Mouse (Mus musculus) induced T-regulatory cell, adult 2 months (primary cell): ENCODE measurements around the gene Camk2b.

Source experiments
- DNase-seq: peaks from one replicate; pipeline ENCODE4 v3.0.0-alpha.2; 2012; ENCODE audit warnings: low read depth

Gene Camk2b

GRCm38 (mm10) chr11:6050066-6050560, 16.0 kb downstream of the Camk2b start:
- DNase-seq: no peak

- no peak for DNase-seq
Observed at GRCm38 (mm10) chr11:6048208-6048607, 18.0 kb downstream of the Camk2b start.

DNA sequence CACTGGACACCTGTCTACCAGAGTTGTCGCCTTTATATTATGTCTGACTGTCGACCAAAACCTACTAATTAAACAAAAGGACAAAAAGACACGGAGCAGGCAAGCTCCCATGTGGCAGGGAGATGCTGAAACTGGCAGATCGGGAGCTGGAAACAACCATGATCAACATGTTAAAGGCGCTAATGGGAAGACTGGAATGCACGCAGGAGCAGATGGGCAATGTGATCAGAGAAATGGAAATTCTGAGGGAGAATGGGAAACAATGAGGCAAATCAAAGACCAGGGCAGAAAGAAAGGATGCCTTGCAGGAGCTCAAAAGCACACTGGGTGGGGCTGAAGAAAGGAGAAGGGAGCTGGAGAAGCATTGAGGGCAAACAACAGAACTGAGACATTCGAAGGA, 27.2 kb downstream of the Camk2b start:
- DNase-seq: no peak

- DNase-seq: no peak
Observed at GRCm38 (mm10) chr11:6037686-6038085, 28.5 kb downstream of the Camk2b start.

GRCm38 (mm10) chr11:6037198-6037597, 29.0 kb downstream of the Camk2b start:
- DNase-seq: no peak

DNA sequence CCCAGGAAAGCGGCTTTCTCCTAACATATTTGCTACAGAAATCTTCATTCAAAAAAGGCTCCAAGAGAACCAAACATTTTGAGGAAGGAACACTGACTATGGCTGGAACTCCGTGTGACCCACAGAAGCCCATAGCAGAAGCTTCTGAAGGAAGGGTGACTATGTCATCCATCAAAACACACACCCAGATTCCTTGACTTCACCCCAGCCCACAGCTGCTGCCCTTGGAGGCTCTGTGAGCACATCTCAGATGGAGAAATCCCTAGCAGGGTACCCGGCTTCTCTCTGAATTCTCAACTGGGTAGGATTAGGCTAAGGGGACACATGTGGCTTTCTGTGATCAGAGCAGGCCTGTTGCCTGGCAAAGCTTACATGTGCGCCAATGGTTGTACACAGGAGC, 29.7 kb downstream of the Camk2b start:
- no peak for DNase-seq

GRCm38 (mm10) chr11:6035521-6035920, 30.6 kb downstream of the Camk2b start:
- DNase-seq: no peak

DNA sequence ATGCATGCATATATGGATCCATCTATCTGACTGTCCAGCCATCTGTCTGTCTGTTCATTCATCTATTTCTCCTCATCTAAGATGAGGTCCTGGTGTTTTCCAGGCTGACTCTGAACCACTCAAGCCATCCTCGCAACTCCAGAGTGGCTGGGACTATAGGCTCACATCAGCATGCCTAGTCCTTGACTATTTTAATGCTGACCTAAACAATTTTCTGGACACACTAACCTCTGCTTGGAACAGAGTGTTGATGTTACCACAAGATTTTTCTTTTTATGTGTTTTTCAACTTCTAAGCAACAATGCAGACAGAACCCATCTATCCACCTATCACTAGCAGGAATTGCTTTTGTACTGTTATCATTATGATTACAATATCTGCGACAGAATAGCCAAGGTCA, 31.4 kb downstream of the Camk2b start:
- DNase-seq: no peak

DNA sequence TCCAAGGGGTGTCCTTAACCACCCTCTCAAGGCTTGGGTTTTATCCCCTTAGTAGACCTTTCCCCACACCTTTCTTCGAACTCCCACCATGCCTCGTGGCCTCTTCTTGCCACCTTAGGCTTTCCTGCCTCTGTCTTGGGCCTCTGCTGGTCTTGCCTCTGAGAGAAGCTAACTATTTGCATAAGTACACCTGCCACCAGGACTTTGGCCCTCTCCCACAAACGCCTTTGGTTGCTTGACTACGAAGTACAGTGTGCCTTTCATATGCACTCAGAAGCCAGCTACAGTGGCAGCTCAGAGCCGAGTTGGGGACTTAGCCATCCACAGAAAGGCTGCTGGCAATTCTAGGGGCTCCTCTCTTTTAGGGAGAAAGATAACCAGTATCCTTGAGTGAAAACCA, 32.4 kb downstream of the Camk2b start:
- DNase-seq: no peak

DNA sequence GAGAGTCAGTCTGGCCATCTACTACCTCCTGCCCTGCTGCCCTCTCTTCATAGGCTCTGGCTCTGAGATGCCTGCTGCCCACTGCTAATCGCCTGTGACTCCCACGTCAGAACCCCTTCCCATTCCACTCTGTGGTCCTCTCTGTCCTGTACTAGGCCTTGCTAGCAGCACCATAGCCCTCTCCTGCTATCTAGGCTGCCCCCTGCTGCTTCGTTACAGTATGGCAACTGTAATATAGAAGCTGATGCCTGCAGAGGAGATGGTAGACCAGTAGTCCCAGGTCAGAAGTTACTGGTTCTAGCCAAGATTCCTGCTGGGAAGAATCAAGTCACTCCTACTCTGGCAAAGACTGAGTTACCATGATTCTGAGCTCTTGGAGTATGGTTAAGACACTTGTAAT, 33.0 kb downstream of the Camk2b start:
- peak; percentile 85 for DNase-seq

DNA sequence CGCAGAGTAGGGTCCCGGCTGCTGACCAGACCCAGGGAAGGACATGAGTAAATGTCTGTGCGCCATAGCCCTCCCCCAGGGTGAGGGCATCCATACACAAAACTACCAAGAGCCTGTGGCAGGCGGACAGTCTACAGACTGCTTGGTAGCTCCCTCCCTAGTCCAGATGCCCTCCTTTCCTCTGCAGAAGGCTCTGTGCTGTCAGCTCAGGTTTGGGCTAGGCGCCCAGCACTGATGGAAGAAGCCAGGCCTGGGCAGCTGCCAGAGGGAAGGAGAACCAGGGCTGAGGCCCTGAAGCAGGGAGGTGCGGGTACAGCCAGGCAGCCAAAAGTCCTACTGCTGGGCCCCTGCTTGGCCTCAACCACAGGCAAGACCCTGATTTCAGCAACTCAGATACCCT, 35.5 kb downstream of the Camk2b start:
- DNase-seq: no peak

DNA sequence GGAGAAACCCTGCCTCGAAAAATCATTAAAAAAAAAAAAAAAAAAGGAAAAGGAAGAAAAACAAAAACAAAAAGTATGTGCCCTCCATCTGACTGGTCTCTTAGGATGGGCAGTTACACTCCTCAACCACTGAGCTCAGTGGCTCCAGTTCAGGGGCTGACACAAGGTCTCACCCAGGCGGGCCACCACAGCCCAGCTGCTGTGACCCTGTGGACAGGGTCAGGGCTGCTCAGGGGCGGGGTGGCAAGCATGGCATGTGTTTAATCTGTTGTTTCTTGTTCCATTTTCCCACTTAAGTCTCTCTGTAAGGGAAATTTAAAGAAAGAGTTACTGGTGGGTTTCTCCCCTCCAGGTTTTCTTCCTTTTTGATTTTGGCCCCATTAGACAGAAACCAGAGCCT, 36.4 kb downstream of the Camk2b start:
- no peak for DNase-seq

DNA sequence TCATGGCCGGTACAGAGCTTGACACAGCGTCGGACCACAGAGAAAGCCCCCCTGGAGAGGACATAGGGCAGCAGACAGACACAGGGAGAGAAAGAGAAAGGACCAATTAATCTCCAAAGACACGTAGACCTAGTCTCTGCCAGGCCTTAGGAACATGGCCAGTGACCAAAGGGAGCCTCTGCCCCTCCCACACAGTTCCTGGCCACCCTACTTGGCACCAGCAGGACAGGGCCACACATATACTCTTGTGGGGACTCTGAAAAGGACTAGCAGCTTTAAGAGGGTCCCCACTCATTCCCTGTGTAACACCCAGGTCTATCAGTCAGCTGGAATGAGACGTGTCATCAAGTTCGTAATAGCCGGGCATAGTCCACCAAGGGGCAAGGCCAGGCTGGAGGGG, 37.3 kb downstream of the Camk2b start:
- no peak for DNase-seq

- peak; percentile 76 for DNase-seq
Observed at GRCm38 (mm10) chr11:6026361-6026760, 39.8 kb downstream of the Camk2b start.

GRCm38 (mm10) chr11:6024923-6025652, 41.1 kb downstream of the Camk2b start:
- DNase-seq: no peak

- DNase-seq: no peak
Observed at GRCm38 (mm10) chr11:6020897-6021839, 45.0 kb downstream of the Camk2b start.

- DNase-seq: no peak
Observed at GRCm38 (mm10) chr11:6020360-6020759, 45.8 kb downstream of the Camk2b start.

DNA sequence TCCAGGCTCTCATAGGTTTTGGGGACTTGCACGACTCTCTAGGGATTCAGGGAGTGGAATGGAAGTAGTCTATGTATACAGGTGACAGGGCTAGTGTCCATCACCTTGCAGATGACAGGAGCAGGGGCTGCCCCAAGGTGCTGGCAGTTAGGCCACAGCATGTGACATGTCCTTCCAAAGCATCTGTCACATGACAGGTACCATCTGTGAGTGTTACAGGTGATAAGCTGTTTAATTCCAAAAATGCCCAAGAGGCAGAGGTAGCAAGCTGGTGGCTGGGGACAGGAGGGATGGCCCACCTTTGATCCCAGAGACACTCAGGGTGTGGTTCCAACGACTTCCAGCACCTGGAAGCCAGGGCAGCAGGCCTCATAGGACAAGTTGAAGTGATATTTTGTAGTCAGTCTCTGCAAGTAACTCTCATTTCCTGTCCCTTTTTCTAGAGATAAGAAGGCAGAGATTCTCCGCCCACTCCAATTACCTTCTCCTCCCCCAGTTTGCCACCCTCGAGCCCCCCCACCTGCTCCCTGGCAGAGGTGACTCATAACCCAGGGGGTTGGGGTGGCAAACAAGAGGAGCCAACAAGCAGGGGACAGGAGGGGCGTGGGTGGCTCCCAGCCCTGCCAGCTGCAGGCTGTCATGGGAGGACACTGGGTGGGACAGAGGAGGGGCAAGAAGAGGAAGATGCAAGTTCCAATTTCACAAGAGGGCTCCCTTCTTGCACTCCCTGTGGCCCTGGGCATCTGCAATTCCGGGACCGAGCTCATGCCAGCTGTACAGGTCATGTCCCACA, 47.7 kb downstream of the Camk2b start:
- DNase-seq: peak; percentile 78

DNA sequence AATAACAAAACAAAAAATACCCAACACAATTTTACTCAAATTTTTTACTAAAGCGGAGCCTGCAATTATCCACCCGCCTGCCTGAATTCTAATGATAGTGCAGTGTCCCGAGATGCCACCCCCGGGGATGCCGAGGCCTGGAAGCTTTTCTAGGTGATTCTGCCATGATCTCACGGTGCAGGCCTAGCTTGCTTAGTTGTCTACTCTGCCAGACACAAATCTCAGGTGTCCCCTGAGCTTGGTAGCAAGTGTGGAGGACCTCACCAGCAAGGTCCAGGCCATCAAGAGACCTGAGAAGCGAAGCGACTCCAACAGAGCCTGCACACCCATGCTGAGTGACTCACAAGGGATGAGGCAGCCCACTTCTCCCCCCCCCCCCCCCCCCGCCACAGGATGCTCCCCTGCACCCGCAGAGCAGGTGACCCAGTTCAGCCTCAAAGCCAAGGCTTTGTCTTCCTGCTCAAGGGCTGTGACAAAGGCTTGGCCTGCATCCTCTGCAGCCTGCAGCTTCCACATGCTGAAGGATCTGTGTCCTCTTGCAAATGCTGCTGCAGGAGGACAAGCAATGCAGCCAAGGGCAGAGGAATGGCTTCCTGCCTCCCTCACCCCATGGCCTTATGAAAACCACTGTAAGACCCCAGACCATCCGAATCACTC, 48.5 kb downstream of the Camk2b start:
- peak; percentile 68 for DNase-seq

DNA sequence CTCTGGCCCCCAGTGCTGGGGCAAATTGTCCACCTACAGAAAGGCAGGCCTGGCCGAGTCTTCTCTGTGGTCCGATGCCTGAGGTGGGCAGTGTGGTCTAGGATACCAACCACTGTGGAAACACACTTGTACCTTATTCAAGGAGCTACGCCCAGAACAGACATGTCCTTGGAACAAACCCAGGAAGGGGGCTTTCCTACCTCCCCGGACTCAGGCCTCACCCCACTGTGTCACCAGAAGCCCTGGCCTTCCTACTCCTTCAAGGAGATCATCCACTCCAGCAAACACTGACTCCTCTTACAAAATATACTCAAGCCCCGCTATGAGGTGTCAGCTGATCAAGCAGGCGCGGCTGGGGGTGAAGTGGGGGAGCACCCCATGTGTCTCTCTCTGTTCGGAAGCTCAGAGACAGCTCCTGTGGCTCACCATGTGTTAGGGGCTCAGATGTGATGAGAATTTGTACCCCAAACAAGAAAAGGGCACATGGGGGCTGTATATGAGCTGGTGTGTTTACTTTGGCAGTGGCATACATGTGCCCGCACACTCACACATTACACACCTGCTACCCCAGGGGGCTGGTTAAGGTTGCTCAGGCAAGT, 49.3 kb downstream of the Camk2b start:
- DNase-seq: no peak

DNA sequence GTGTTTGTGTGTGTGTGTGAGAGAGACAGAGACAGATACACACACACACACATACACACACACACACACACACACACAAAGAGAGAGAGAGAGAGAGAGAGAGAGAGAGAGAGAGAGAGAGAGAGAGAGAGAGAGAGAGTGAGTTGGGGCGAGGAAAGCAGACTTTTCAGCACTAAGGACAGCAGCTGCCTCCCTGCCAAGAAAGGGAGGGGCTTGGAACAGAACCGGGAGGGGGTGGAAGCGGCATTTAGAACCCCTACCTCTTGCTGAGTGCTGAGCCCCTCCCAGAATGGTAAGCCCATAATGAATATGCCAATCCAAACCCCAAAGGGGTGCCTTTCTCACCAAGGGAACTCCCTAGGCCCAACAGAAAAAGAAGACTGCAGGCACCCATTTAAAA, 49.8 kb downstream of the Camk2b start:
- DNase-seq: peak; percentile 61
